Mouse (Mus musculus): ENCODE data around the gene Slc25a13. TPM values are rescaled to one million over a fixed set of nuclear protein-coding genes. Genes with fewer than 3 reads are reported as not detected.
A peak's percentile ranks its signal among the peaks of the same experiment; 100 is the strongest.
"Not testable (repeated sequence)": the region's sequence is repeated elsewhere in the genome, so short reads cannot be mapped to it uniquely, and the experiment has no call there.

Slc25a13 gene
- total and polyA plus RNA-seq, 2 experiments from 2014 or later: 3.4 to 3.5 TPM

DNA sequence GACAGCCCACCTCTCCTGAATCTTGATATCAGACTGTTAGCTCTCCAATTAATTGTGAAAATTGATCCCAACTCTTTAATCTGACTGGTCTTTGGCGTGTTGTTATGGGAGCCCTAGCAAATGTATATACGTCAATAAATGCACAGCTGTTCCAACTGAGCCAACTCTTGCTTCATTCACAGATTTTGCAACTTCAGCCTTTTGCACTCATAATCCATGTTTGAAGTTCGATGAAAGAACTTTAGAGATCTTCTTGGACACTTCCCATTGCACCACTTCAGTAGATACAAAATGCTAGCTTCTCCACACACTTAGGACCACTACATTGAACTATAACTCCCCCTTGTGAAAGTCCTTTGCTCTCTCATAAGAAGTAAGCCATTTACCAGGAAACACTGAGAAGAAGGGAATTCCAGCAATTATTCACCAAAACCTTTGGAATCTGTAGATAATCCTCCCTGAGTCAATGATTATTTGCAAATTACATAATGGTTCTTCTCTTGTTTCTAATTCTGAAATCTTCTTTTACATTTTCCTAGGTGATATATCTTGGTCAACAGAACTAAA, 11.3 kb downstream of the Slc25a13 start:
- Histone ChIP-seq H3K27ac (no peak overlapping the region), H3K27me3 (ENCODE audit: insufficient read depth, low read length) (no peaks in the 10 kb centered on the region), H3K9ac (replicated peaks; ENCODE audit: low read length) (no peak overlapping the region), H3K4me1 (ENCODE audit: insufficient read depth, low read length) (no peaks in the 10 kb centered on the region), H3K36me3 (ENCODE audit: insufficient read depth, low read length) (no peaks in the 10 kb centered on the region), H3K4me2 (ENCODE audit: low read depth, low read length) (no peak overlapping the region), H3K9me3 (ENCODE audit: low read length) (no peaks in the 10 kb centered on the region), H3K4me3 (ENCODE audit: low read length) (no peak overlapping the region)
- no peak for TF ChIP-seq CTCF (IDR thresholded peaks at IDR 0.05; ENCODE audit: low read depth)
- DNase-seq (ENCODE audit: low spot score): no peak
- WGBS: 89% methylated on average over 3 of the region's 3 CpGs
- ATAC-seq: no peak

DNA sequence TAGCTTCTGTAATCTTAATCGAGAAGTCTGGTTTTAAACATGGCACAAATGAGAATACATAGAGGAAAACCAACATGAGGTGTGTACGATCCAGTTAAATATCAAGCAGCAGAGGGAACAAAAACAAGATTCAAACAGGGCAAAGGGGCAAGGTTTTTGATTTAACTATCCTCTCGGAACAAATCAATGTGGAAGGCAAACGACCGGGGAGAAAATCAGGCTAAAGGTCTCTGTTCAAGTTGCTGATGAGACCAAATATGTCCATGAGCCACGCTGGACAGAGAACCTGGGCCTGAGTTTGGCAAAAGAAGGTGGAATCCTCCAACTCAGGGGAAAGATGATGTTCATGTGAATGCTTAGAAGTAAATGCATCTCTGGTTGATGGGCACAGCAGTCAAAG, 14.5 kb downstream of the Slc25a13 start:
- WGBS: 91% methylated on average over 6 of the region's 6 CpGs
- no peak overlapping the region for H3K4me2 ChIP-seq (ENCODE audit: low read depth, low read length)
- TF ChIP-seq CTCF (IDR thresholded peaks at IDR 0.05; ENCODE audit: low read depth): no peak

DNA sequence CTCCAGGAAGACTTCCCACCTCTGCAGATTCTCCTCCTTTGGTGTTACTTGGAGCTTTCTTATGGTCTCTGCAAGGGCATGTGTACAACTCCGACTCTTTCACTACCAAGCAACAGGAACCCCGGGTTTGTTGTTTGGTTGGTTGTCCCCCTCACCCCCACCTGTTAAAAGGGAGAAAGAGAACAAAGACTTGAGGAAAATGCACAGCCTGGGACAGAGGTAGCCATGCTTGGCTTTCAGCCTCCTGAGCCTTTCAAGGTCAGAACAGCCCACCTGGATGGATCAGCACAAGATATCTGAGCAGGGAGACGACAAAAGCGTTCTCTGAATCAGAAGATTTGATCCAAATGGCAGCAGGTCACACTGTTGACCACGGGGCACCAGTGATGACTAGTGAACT, 15.0 kb downstream of the Slc25a13 start:
- Histone ChIP-seq H3K27ac (no peak overlapping the region), H3K27me3 (ENCODE audit: insufficient read depth, low read length) (no peaks in the 10 kb centered on the region), H3K4me1 (ENCODE audit: insufficient read depth, low read length) (no peaks in the 10 kb centered on the region), H3K4me2 (ENCODE audit: low read depth, low read length) (no peak overlapping the region), H3K36me3 (ENCODE audit: insufficient read depth, low read length) (no peaks in the 10 kb centered on the region), H3K9me3 (ENCODE audit: low read length) (no peaks in the 10 kb centered on the region), H3K9ac (replicated peaks; ENCODE audit: low read length) (no peak overlapping the region), H3K4me3 (ENCODE audit: low read length) (no peak overlapping the region)
- no peak for ATAC-seq
- no peak for DNase-seq (ENCODE audit: low spot score)
- no peak for TF ChIP-seq CTCF (IDR thresholded peaks at IDR 0.05; ENCODE audit: low read depth)
- 85% methylated on average over 5 of the region's 5 CpGs for WGBS

More for the DNA sequence above, 14.5 kb downstream of the Slc25a13 start:
- no peaks in the 10 kb centered on the region for H3K9me3 ChIP-seq (ENCODE audit: low read length)
- no peak overlapping the region for H3K4me3 ChIP-seq (ENCODE audit: low read length)
- no peak overlapping the region for H3K27ac ChIP-seq
- no peak for DNase-seq (ENCODE audit: low spot score)
- H3K36me3 ChIP-seq (ENCODE audit: insufficient read depth, low read length): no peaks in the 10 kb centered on the region
- no peak overlapping the region for H3K9ac ChIP-seq (replicated peaks; ENCODE audit: low read length)
- H3K4me1 ChIP-seq (ENCODE audit: insufficient read depth, low read length): no peaks in the 10 kb centered on the region
- no peak for ATAC-seq
- H3K27me3 ChIP-seq (ENCODE audit: insufficient read depth, low read length): no peaks in the 10 kb centered on the region

DNA sequence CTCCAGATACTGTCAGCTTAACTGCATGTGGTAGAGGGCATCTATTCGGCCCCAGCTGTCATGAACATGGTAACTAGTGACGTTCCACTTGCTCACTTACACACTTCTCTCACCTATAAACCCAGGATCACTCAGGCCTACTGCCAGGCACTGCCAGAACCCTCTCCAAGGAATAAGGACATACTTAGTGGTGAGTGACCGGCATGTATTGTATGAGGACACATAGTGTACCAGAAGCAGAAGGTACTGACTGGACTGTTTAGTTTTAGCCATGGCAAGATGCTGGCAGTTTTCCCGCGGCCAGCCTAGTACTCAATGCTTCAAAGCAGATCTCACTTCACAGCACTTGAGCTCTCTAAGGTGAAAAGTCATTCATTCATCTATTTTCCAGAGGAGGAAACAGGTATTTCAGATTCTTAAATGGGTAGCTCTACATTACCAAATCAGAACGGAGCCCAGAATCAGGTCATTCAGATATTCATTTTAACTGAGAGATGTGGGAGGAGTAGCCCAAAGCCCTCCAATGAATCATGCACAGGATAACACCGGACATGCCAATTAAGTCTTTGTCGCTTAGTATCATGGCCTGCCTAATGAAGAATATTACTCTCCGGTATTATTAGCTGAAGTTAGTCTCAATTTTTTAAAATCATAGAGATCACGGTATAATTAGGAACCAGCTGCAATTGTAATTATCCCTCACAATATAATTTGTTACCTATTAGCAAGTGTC, 17.7 kb downstream of the Slc25a13 start:
- peak; percentile 56; the same call in 1 of the 2 replicates for ATAC-seq
- no peak for TF ChIP-seq CTCF (IDR thresholded peaks at IDR 0.05; ENCODE audit: low read depth)

DNA sequence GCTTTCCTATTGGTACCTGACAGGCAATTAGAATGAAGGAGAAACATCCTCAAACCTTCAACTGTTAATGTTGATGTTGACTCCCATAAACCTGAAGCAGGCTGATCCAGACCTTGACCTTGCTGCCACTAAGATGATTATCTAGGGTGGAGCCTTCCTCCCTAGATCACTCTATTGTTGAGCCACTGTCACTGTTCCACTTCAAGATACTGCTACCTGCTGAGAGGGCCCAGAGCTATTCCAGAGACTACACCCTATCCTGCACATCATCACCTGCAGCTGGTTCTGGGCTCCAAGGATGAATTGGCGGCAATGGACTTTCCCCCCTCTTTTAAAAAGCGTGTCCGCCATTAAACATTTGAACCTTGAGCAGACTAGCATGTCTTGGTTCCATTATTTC, 18.9 kb downstream of the Slc25a13 start:
- H3K4me2 ChIP-seq (ENCODE audit: low read depth, low read length); H3K9me3 ChIP-seq (ENCODE audit: low read length); ATAC-seq; DNase-seq (ENCODE audit: low spot score); H3K4me3 ChIP-seq (ENCODE audit: low read length); H3K27me3 ChIP-seq (ENCODE audit: insufficient read depth, low read length); H3K9ac ChIP-seq (replicated peaks; ENCODE audit: low read length); H3K36me3 ChIP-seq (ENCODE audit: insufficient read depth, low read length); H3K27ac ChIP-seq; H3K4me1 ChIP-seq (ENCODE audit: insufficient read depth, low read length): not testable (repeated sequence)
- 98% methylated on average over 3 of the region's 3 CpGs for WGBS

More for the DNA sequence above, 17.7 kb downstream of the Slc25a13 start:
- DNase-seq (ENCODE audit: low spot score): no peak
- Histone ChIP-seq H3K9me3 (ENCODE audit: low read length) (no peaks in the 10 kb centered on the region), H3K27me3 (ENCODE audit: insufficient read depth, low read length) (no peaks in the 10 kb centered on the region), H3K9ac (replicated peaks; ENCODE audit: low read length) (no peak overlapping the region), H3K4me1 (ENCODE audit: insufficient read depth, low read length) (no peaks in the 10 kb centered on the region), H3K4me3 (ENCODE audit: low read length) (no peak overlapping the region), H3K27ac (no peak overlapping the region), H3K36me3 (ENCODE audit: insufficient read depth, low read length) (no peaks in the 10 kb centered on the region), H3K4me2 (ENCODE audit: low read depth, low read length) (no peak overlapping the region)
- WGBS: 82% methylated on average over 10 of the region's 10 CpGs

DNA sequence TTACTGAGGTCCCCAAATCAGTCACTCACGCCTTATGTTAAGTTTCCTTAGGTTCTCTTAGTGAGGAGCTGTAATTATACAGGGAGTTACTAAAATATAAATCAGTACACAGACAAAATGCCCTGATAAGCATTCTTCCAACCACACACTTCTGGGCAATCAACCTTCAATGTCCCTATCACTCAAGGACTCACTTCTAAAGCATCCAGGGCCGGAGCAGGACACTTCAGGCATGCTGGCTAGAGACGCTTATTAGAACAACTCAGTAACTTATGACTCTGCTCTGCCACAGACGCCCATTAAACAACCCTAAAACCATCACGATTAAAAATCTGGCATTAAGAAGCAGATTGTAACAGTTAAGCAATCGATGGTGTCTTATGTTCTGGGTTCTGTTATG, 19.6 kb downstream of the Slc25a13 start:
- Histone ChIP-seq H3K27me3 (ENCODE audit: insufficient read depth, low read length) (no peaks in the 10 kb centered on the region), H3K9ac (replicated peaks; ENCODE audit: low read length) (no peak overlapping the region), H3K4me1 (ENCODE audit: insufficient read depth, low read length) (no peaks in the 10 kb centered on the region), H3K4me3 (ENCODE audit: low read length) (no peak overlapping the region), H3K36me3 (ENCODE audit: insufficient read depth, low read length) (no peaks in the 10 kb centered on the region), H3K4me2 (ENCODE audit: low read depth, low read length) (no peak overlapping the region), H3K27ac (no peak overlapping the region), H3K9me3 (ENCODE audit: low read length) (no peaks in the 10 kb centered on the region)
- ATAC-seq (no peak), DNase-seq (ENCODE audit: low spot score) (no peak)
- TF ChIP-seq CTCF (IDR thresholded peaks at IDR 0.05; ENCODE audit: low read depth): no peak
- WGBS: 80% methylated on average over 6 of the region's 6 CpGs

DNA sequence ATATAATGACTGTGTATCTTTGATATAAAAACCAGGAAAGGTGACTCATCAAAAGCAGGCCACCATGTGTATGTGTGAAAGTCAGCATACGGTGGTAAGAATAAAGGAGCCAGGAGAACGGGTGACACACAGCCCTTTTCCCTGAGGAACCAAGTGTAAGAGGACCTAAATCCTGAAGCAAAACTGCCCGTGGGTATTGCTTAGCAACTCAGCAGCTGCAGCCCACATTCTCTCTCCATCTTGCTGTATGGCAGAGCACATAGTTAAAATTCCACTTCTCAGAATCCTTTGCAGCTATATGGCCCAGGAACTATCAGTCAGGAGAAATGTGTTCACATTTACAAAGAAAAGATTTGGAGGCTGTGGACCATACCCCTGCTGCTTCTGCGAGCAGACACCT, 20.4 kb downstream of the Slc25a13 start:
- H3K9me3 ChIP-seq (ENCODE audit: low read length): no peaks in the 10 kb centered on the region
- no peak overlapping the region for H3K4me2 ChIP-seq (ENCODE audit: low read depth, low read length)
- DNase-seq (ENCODE audit: low spot score) (no peak), ATAC-seq (no peak)
- H3K9ac ChIP-seq (replicated peaks; ENCODE audit: low read length): no peak overlapping the region
- H3K4me3 ChIP-seq (ENCODE audit: low read length): no peak overlapping the region
- no peaks in the 10 kb centered on the region for H3K36me3 ChIP-seq (ENCODE audit: insufficient read depth, low read length)
- no peak overlapping the region for H3K27ac ChIP-seq
- no peak for TF ChIP-seq CTCF (IDR thresholded peaks at IDR 0.05; ENCODE audit: low read depth)
- H3K4me1 ChIP-seq (ENCODE audit: insufficient read depth, low read length): no peaks in the 10 kb centered on the region
- no peaks in the 10 kb centered on the region for H3K27me3 ChIP-seq (ENCODE audit: insufficient read depth, low read length)
- WGBS: 73% methylated on average over 4 of the region's 4 CpGs
